Mouse (Mus musculus) testis, postnatal 10 days (tissue): ENCODE results near the gene Krtap27-1.

Experiments
- DNase-seq: peaks from one replicate; pipeline ENCODE4 v3.0.0; 2021; ENCODE audit warnings: low spot score

The Krtap27-1 gene

GRCm38 (mm10) chr16:88671571-88671970 is at the start of gene Krtap27-1:
Gene Krtap27-1, minus strand, starts transcription at chr16:88671671.
- DNase-seq = no peak

- no peak for DNase-seq
Measured at GRCm38 (mm10) chr16:88720031-88720430, 48.6 kb upstream of the Krtap27-1 start.

DNA sequence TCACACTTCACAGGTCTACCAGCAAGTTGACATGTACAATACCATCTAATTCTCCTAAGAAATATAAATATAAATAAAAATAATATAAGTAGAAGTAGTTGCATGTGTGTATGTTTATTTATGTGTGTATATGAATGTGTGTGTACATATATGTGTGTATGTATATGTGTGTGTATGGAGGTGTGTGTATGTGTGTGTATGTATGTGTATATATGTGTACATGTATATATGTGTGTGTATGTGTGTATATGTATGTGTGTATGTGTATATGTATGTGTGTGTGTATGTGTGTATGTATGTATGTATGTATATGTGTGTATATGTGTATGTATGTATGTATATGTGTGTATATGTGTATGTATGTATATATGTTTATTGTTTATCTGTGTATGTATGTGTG is 45.1 kb upstream of the Krtap27-1 start:
- DNase-seq = no peak

DNA sequence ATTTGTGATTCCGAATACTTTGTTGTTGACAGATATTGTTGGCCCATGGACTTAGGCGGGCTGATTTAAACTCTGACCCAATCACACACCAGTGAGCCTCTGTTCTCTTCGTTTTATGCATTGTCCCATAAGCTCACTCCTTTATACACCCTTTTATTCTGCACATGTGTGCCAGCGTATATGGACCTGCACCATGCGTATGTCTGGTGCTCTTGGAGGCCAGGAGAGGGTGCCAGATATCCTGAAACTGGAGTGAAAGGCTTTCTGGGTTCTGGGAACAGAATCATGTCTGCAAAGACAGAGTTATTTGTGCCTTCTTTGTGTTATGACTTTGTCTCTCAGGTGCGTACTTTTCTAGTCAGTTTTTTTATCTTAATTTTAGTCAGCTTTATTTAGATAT is 39.8 kb upstream of the Krtap27-1 start:
- no peak for DNase-seq

DNA sequence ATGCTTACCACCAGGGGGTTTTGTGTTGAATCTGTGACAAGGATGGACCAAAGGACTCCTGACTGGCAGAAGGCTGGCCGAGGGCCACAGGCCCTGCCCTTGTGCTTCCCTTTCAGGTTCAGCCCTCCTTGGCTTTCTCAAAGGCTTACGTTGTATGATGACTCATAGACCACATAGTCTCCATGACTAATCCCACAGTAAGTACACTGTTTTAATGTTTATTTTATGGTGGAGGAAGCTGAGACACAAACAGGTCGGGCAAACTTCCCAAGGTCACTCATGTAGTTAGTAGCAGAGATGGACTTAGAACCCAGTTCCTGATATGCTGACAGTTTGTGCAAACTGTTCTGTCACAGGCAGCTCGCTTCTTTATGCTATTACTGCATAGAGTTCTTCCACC is 39.3 kb upstream of the Krtap27-1 start:
- DNase-seq = no peak

GRCm38 (mm10) chr16:88707496-88708012 is 36.1 kb upstream of the Krtap27-1 start, which contains the start of gene 2310061N02Rik:
Gene 2310061N02Rik, minus strand, starts transcription at chr16:88707962.
- no peak for DNase-seq

DNA sequence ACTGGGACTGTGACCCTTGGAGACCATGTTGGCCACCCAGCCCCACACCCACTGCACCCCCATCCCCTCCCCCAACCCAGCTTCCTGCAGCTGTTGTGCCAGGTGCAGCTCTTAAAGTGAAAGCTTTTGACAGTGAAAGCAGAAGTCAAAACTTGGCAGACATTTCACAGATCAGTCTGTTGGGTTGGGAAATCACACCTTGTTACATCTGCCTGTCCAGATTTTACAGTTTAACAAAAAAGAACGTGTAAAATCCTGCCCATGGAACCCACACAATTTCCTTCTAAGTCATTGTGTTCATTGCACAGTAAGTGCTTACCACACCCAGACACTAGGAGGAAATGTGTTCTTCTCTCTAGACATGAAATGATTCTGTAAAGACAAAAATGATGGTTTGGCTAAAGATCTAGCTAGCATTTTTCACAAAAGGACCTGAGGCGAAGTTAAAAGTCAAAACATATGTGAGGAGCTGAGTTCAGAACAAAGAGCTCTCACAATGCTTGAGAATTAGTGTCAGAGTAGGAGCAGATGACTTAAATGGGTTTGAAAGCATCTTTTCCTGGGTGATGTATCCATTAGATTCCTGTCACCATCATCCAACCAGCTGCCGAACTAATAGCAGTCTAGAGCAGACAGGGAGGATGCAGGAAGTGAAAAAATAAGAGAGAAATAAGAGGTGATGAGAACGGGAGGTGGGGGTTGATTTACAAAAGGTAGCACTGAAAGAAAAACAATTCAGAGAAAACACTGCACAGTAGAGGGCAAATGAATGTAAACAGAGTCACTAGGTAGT is 29.8 kb upstream of the Krtap27-1 start:
- DNase-seq = no peak

DNA sequence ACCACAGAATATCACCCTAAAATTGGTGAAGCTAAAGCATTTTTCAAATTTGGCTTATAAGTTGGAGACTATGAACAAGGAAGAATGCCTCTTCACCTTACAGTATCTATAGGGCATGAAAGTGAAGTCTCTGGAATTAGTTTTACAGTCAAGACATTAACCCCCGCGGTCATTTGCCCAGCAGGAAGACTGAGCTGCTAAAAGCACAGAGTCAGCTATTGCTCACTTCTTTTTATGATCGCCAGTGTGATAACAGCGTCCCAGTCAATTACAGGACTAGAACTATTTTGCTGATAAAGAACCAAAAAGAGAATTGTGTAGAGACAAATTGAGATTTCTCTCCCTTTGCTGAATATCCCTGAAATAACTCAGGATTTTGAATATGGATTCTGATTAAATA is 24.8 kb upstream of the Krtap27-1 start:
- no peak for DNase-seq

- DNase-seq = no peak
Measured at GRCm38 (mm10) chr16:88681282-88681681, 9.8 kb upstream of the Krtap27-1 start.

DNA sequence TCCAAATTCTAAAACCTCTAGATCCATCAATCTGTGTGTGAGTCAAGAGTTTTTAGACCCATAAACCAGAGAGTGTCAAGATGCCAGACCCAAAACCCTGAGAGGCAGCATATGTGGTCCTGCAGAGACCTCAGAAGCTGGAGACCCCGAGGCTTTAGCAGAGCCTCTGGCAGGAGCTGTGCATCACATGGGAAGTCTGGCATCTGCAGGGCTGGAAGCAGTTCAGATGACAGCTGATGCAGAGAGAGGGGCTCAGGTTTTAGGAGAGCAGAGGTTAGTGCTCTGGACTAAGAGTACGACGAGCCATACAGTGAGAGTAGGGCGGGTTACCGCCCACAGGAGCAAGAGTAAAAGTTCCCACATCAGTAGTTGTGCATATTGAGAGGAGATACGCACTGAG is 7.6 kb upstream of the Krtap27-1 start:
- no peak for DNase-seq

GRCm38 (mm10) chr16:88657426-88657825 is 14.0 kb downstream of the Krtap27-1 start:
- DNase-seq = no peak

DNA sequence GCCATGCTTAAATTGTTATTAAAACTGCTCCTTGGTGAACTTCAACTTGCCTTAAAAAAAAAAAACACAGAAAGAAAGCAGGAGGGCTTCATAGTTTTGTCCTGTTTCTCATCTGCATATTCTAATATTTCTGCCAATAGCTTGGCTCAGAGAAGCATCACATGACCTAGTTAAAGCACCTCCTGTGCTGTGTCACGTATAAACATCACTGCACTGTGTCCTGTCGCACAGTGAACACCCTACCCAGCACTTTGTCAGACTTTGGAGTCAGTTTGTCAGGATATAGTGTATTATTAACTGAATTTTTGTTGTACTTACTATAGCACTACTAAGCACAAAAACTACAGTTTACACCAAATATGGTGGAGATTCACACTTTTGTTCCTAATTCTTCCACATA is 19.5 kb downstream of the Krtap27-1 start:
- no peak for DNase-seq

GRCm38 (mm10) chr16:88651082-88651481 is 20.4 kb downstream of the Krtap27-1 start:
- no peak for DNase-seq

GRCm38 (mm10) chr16:88647358-88647846 is 24.1 kb downstream of the Krtap27-1 start, which contains the start of gene Krtap26-1:
Gene Krtap26-1, minus strand, starts transcription at chr16:88647796.
- no peak for DNase-seq

- DNase-seq = no peak
Measured at GRCm38 (mm10) chr16:88646366-88647111, 24.9 kb downstream of the Krtap27-1 start.

DNA sequence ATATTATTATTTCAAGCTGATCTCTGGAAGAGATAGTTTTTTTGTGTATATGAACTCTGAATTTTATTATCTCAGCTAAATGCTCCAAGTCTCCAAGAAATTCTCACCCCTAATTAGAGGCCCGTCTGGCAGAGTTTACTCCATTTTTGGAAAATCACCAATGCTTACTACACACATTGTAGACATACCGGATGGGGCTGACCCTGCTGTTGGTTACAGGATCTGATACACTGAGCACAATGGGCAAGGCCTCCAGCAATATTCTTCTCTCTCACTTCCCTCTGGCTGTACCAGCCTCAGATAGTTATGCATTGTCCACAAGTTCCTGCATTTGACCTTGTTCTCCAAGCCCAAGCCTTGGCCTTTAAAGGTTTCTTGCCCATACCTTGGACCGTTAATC is 31.4 kb downstream of the Krtap27-1 start:
- DNase-seq = no peak

DNA sequence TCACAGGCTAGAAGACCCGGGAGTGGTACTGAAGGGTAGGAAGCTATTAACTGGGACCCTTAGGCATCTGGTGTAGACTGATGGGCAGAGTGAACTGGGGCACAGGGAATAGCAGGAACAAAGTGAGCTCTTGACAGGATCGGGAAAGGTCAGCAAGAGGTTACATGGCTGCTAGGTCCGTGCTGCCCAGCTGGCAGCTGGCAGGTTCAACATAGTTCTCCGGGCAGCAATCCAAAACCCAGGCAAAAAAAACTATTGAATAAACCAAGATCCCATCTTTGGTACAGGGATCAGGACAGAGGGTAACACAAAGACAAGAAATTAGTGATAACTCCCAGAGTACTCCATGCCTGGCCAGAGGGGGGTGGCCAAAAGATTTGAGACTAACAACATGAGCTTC is 36.3 kb downstream of the Krtap27-1 start:
- no peak for DNase-seq

DNA sequence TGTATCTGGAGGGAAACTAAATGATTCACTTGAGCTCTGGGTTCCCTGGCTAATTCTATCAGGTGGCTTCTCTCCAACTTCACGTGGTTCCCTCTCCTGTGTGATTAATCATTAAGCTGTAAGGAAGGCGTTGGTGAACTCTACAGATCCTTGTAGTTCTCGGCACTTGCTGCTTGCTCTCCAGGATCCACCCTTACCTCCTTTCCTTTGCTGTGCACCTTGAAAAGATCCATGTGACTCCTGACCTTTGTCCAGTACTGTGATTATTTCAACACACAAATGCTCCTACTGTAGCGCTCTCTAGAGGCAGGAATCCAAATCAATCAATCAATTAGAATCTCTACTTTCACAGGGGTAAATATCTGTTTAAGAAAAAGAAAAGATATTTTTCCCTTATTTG is 40.0 kb downstream of the Krtap27-1 start:
- no peak for DNase-seq

DNA sequence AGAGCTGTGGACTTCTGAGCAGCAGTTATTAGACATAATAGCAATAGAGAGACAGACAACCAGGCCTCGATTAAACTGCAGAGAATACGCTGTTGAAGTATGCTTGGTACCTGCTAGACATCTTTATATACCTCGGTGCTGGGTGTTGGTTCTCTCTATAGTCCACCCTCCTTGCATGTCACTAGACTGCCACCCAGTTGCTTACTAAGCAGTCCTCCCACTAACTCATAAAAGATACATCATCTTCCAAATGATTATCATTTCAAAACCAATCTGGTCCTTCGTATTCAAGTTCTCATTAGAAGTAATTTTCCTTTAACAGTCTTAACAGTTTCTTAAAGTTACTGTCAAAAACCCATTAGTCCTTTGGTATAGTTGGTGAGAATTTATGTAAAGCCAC is 43.9 kb downstream of the Krtap27-1 start, which contains the start of gene 2310079G19Rik:
2310079G19Rik (minus strand) TSS at position 101 of the 400 bp plus-strand sequence.
- DNase-seq = no peak
